Mouse (Mus musculus) cerebellum, adult 2 months (tissue): ENCODE measurements around the gene Mmp8.

Experiments used
- CTCF ChIP-seq: fragments of 200-500 bp; IDR thresholded peaks from 2 replicates; pipeline ENCODE4 v1.5.1; 2011; ENCODE audit warnings: low read depth, mild to moderate bottlenecking, control low read depth, low read length, moderate library complexity, borderline replicate concordance; ENCODE audit not compliant: insufficient read depth
- POLR2A ChIP-seq: fragments of 200-500 bp; IDR thresholded peaks from 2 replicates; pipeline ENCODE4 v1.6.1; 2011; ENCODE audit warnings: low read length, control low read depth, borderline replicate concordance; ENCODE audit not compliant: insufficient read depth

DNA sequence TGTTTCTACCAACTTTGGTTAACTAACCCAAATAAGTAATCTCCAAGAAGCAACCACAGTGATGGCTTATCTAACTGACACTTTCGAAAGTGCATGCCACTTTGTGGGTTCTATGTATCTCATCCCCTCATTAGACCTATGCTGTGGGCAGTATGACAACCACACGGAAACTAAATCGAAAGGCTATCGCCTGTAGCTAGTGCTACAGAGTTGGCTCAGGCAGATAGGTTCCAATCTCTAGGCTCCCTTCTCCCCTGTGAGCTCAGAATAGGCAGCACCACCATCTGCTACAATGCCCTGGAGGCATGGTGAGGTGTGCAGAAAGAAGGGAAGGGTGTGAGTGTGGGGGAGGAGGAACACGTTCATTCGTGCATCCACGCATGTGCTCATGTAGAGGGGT, 13.9 kb downstream of the Mmp8 start:
- TF ChIP-seq CTCF, result no peak
- TF ChIP-seq POLR2A, result no peak
